Mouse (Mus musculus) heart, embryonic 11.5 days (tissue): ENCODE data around the gene Ctnna3. TPM values are rescaled to one million over a fixed set of nuclear protein-coding genes. Genes with fewer than 3 reads are reported as not detected.

Experiments
- ATAC-seq: fragments of 200-750 bp; cut with Nextera tagmentation; replicated peaks from 2 replicates; pipeline ENCODE4 v1.8.0; 2017; ENCODE audit warnings: moderate library complexity; ENCODE audit not compliant: insufficient number of reproducible peaks, low FRiP score, low TSS enrichment
- H3K27ac ChIP-seq: fragments of 300-500 bp; sonication (generic); 2 replicates; pipeline ENCODE4 v1.5.1; 2014; ENCODE audit warnings: mild to moderate bottlenecking, low read depth, low read length
- H3K27me3 ChIP-seq: fragments of 300-500 bp; sonication (generic); 2 replicates; pipeline ENCODE4 v1.6.1; 2014; ENCODE audit warnings: mild to moderate bottlenecking, low read length, mixed read lengths; ENCODE audit not compliant: control insufficient read depth, insufficient read depth
- H3K36me3 ChIP-seq: fragments of 300-500 bp; sonication (generic); 2 replicates; pipeline ENCODE4 v1.6.1; 2014; ENCODE audit warnings: mild to moderate bottlenecking, low read length, moderate library complexity, mixed read lengths; ENCODE audit not compliant: control insufficient read depth, insufficient read depth
- H3K4me1 ChIP-seq: fragments of 300-500 bp; sonication (generic); 2 replicates; pipeline ENCODE4 v1.6.1; 2014; ENCODE audit warnings: low read length; ENCODE audit not compliant: control insufficient read depth, insufficient read depth
- H3K4me2 ChIP-seq: fragments of 300-500 bp; sonication (generic); 2 replicates; pipeline ENCODE4 v1.6.1; 2014; ENCODE audit warnings: mild to moderate bottlenecking, moderate library complexity
- H3K4me3 ChIP-seq: fragments of 300-500 bp; sonication (generic); 2 replicates; pipeline ENCODE4 v1.5.1; 2014; ENCODE audit warnings: low read depth, low read length
- H3K9ac ChIP-seq: fragments of 300-500 bp; sonication (generic); 2 replicates; pipeline ENCODE4 v1.6.1; 2014; ENCODE audit warnings: mild to moderate bottlenecking, low read depth, low read length, moderate library complexity
- H3K9me3 ChIP-seq: fragments of 300-500 bp; sonication (generic); replicated peaks from 2 replicates; pipeline ENCODE4 v1.6.1; 2016; ENCODE audit warnings: low read length; ENCODE audit not compliant: control insufficient read depth
- WGBS: fragments of 180-500 bp; shearing (Covaris S2); extraction: QIAGEN DNeasy Blood & Tissue Kit; methylation state at CpG from one replicate; pipeline ENCODE4 v1.1.7; 2014; ENCODE audit not compliant: insufficient replicate concordance; 5-methylcytosine and 5-hydroxymethylcytosine counted together
- polyA plus RNA-seq: library from polyadenylated mRNA; unstranded; fragments of >200 nt; fragmentation: Nextera tagmentation; extraction: Ambion mirVana; gene quantifications from 2 replicates; pipeline ENCODE4 v1.2.1, GENCODE M21; 2014

Ctnna3 gene
- polyA plus RNA-seq, 1 experiment from 2014 or later = 19.0 TPM

GRCm38 (mm10) chr10:64088774-64089460 is 659.0 kb downstream of the Ctnna3 start:
- H3K4me2 ChIP-seq = no peak overlapping the region
- H3K9me3 ChIP-seq = no peaks in the 10 kb centered on the region
- H3K27me3 ChIP-seq = peaks cover 10% of the 10 kb centered on the region

GRCm38 (mm10) chr10:64089680-64090460 is 660.0 kb downstream of the Ctnna3 start, which contains the start of gene Lrrtm3:
TSS of gene Lrrtm3 (minus strand) at chr10:64090277.
- no peaks in the 10 kb centered on the region for H3K4me1 ChIP-seq
- no peak within 1 kb of the TSS for H3K27ac ChIP-seq
- H3K9ac ChIP-seq = no peak within 1 kb of the TSS
- H3K4me2 ChIP-seq = peak within 1 kb of the TSS; percentile 74
- H3K27me3 ChIP-seq = peaks cover 10% of the 10 kb centered on the region
- WGBS = 4% methylated on average over 22 of the region's 22 CpGs
- no peaks in the 10 kb centered on the region for H3K36me3 ChIP-seq
- peak within 1 kb of the TSS; percentile 37 for H3K4me3 ChIP-seq
- no peak for ATAC-seq
- no peaks in the 10 kb centered on the region for H3K9me3 ChIP-seq

More at GRCm38 (mm10) chr10:64088774-64089460, 659.0 kb downstream of the Ctnna3 start:
- Histone ChIP-seq H3K4me3 (no peak overlapping the region), H3K9ac (no peak overlapping the region), H3K36me3 (no peaks in the 10 kb centered on the region), H3K4me1 (no peaks in the 10 kb centered on the region), H3K27ac (no peak overlapping the region)
- ATAC-seq = no peak
- 28% methylated on average over 19 of the region's 19 CpGs for WGBS

GRCm38 (mm10) chr10:64096532-64096931 is 666.6 kb downstream of the Ctnna3 start:
- H3K9ac ChIP-seq = no peak overlapping the region
- H3K4me2 ChIP-seq = no peak overlapping the region
- no peak overlapping the region for H3K27ac ChIP-seq
- 94% methylated on average over 1 of the region's 1 CpGs for WGBS
- H3K9me3 ChIP-seq = no peaks in the 10 kb centered on the region
- H3K4me3 ChIP-seq = no peak overlapping the region
- H3K36me3 ChIP-seq = no peaks in the 10 kb centered on the region
- no peak for ATAC-seq
- no peaks in the 10 kb centered on the region for H3K27me3 ChIP-seq
- no peaks in the 10 kb centered on the region for H3K4me1 ChIP-seq

- no peak for ATAC-seq
- 88% methylated on average over 11 of the region's 11 CpGs for WGBS
- Histone ChIP-seq H3K36me3 (no peaks in the 10 kb centered on the region), H3K9me3 (no peaks in the 10 kb centered on the region), H3K9ac (no peak overlapping the region), H3K4me1 (no peaks in the 10 kb centered on the region), H3K27ac (no peak overlapping the region), H3K4me3 (no peak overlapping the region), H3K27me3 (no peaks in the 10 kb centered on the region), H3K4me2 (no peak overlapping the region)
Measured at GRCm38 (mm10) chr10:64115246-64115645, 685.3 kb downstream of the Ctnna3 start.

- ATAC-seq = no peak
- 71% methylated on average over 3 of the region's 3 CpGs for WGBS
- Histone ChIP-seq H3K4me3 (no peak overlapping the region), H3K9ac (no peak overlapping the region), H3K4me2 (no peak overlapping the region), H3K27me3 (no peaks in the 10 kb centered on the region), H3K27ac (no peak overlapping the region), H3K4me1 (no peaks in the 10 kb centered on the region), H3K9me3 (no peaks in the 10 kb centered on the region), H3K36me3 (no peaks in the 10 kb centered on the region)
Measured at GRCm38 (mm10) chr10:64118833-64119232, 688.9 kb downstream of the Ctnna3 start.

- no peaks in the 10 kb centered on the region for H3K27me3 ChIP-seq
- no peak overlapping the region for H3K4me2 ChIP-seq
- no peaks in the 10 kb centered on the region for H3K4me1 ChIP-seq
- H3K27ac ChIP-seq = no peak overlapping the region
- no peaks in the 10 kb centered on the region for H3K36me3 ChIP-seq
- H3K9me3 ChIP-seq = no peaks in the 10 kb centered on the region
- no peak overlapping the region for H3K4me3 ChIP-seq
- WGBS = 81% methylated on average over 15 of the region's 15 CpGs
- ATAC-seq = no peak
- H3K9ac ChIP-seq = no peak overlapping the region
Measured at GRCm38 (mm10) chr10:64130397-64131150, 700.7 kb downstream of the Ctnna3 start.

- ATAC-seq = no peak
- no peaks in the 10 kb centered on the region for H3K27me3 ChIP-seq
- H3K4me1 ChIP-seq = no peaks in the 10 kb centered on the region
- no peaks in the 10 kb centered on the region for H3K9me3 ChIP-seq
- no peak overlapping the region for H3K4me2 ChIP-seq
- no peaks in the 10 kb centered on the region for H3K36me3 ChIP-seq
- no peak overlapping the region for H3K9ac ChIP-seq
- H3K4me3 ChIP-seq = no peak overlapping the region
- no peak overlapping the region for H3K27ac ChIP-seq
- WGBS = 69% methylated on average over 3 of the region's 3 CpGs
Measured at GRCm38 (mm10) chr10:64133461-64133860, 703.6 kb downstream of the Ctnna3 start.

GRCm38 (mm10) chr10:64135481-64135880 is 705.6 kb downstream of the Ctnna3 start:
- H3K4me3 ChIP-seq = no peak overlapping the region
- no peaks in the 10 kb centered on the region for H3K27me3 ChIP-seq
- no peaks in the 10 kb centered on the region for H3K36me3 ChIP-seq
- WGBS = 83% methylated on average over 7 of the region's 7 CpGs
- H3K4me1 ChIP-seq = no peaks in the 10 kb centered on the region
- H3K9ac ChIP-seq = no peak overlapping the region
- ATAC-seq = no peak
- no peak overlapping the region for H3K27ac ChIP-seq
- H3K4me2 ChIP-seq = no peak overlapping the region
- H3K9me3 ChIP-seq = no peaks in the 10 kb centered on the region
